Mouse (Mus musculus): Measurements from ENCODE around the gene Pde10a.

Pde10a gene

DNA sequence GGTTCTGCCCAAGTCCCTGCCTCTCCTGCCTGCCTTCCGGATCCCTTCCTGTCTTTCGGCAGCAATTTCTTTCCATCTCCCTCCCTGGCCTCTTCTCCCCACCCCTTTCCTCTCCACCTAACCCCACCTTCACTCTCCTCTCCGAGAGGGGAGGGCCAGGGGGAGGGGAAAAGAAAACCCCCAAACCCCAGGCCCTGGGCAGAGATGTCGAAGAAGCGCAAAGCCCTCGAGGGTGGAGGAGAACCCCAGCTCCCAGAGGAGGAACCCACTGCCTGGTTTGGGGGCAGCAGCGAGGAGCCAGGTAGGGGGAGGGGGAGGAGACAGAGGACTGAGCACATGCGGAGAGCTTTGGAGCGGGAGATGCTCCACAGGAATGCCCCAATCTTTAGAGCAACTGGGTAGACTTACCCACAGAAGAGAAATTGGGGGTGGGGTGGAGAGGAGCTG, 1.7 kb downstream of the Pde10a start:
- DNase-seq = peak; percentile 88

DNA sequence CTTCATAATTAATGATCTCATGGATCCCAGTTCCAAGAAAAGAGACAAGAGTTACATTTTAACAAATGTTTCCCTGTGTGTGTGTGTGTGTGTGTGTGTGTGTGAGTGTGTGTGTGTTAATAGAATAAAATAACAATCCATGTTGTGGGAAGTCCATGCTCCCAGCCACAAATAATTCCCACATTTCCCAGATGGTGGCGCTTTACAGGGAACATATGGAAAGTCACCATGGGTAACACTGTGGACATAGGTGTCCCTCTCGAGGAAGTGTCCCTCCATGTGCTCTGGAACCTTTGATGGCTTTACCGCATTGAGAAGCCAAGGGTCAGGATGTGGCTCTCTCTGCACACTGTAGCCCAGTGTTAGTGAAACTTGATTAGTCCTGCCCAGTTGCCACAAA, 3.5 kb downstream of the Pde10a start:
- no peak for DNase-seq

DNA sequence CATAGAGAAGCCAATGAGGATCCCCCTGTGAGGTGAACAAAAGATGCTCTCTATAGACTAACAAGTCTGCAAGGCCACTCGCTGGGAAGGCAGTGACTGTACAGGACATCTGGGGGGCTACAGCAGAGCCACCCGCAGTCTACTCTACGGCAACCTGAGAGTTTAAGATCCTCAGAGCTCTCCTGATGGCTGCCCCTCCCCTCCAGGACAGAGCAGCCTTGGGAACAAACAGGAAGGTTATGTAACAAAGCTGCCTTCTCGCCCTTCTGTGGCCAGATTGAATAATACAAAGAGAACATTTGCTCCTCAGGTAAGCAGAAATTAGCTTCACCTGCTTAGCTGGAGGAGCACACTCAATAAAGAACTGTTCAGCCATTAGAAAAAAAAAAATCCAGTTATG, 7.4 kb downstream of the Pde10a start:
- DNase-seq = peak; percentile 84

DNA sequence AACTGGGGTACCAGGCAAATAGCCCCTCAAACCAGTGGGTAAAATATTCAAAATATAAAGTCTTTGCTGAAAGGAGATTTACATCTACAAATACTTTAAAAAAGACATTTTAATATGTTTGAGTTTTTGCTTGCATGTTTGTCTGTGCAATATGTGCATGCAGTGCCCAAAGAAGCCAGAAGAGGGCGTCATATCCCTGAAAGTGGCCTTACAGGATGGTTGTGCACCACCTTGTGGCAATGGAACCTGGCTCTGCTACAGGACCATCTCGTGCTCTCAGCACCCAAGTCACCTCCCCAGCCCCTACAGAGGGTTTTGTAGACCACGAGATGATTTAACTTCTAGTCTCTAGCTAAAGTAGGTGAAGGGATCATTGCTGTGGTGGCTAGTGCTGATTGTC, 8.7 kb downstream of the Pde10a start:
- DNase-seq = no peak

DNA sequence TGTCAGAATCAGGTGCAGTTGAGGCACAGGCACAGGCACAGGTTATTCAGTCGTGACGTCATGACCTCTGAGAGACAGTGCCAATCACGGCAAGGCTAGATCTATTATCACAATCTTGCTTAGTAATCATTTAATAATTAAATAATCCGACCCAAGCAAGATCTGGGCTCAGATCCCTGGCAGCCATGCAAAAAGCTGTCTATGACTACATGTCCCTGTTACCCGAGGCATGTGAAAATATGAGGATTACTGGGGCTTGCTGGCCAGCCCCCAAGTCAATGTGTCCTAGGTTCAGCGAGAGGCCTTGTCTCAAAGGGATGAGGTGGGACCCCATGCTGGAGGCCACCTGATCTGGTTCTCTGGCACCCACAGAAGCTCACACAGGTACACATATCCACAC, 11.3 kb downstream of the Pde10a start:
- DNase-seq = peak; percentile 59

DNA sequence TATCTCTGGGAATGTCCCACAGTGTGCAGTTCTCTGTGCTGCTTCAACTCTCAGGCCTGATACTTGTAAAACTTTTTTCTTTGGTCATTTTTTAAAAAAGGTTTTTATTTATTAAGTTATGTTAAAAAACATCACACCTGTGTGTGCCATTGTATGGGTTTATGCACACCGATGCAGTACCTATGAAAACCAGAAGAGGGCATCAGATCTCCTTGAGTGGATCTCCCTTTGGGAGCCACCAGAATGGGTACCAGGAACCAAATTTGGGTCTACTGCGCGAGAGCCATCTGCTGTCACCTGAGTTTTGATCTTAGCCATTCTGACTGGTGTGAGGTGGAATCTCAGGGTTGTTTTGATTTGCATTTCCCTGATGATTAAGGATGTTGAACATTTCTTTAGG, 12.9 kb downstream of the Pde10a start:
- no peak for DNase-seq

DNA sequence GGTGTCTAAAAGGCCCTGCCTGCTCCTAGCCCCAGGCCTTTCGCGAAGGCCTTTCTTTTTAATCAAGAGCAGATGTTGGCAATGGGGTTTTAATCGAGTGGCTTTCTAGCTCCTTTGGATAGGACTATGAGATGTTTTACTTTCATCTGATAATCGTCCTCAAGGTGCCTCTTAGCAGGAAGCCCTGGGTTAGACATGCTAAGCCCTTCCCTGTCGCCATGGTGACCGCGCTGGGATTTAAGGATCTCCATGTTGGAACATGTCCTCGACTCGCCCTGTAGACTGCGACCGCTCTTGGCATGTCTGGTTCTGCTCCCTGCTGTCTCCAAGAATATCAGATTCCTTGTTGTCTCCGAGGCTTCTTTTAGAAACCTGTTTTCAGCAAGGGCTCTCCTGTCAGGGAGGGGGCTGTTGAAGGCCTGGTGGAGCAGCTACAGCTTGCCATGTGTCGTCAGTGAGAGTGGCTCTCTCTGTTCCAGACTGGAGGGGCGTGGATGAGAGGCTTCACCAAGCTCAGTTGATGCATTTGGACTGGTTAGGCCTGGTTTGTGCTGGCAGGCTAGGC, 16.9 kb downstream of the Pde10a start:
- no peak for DNase-seq

DNA sequence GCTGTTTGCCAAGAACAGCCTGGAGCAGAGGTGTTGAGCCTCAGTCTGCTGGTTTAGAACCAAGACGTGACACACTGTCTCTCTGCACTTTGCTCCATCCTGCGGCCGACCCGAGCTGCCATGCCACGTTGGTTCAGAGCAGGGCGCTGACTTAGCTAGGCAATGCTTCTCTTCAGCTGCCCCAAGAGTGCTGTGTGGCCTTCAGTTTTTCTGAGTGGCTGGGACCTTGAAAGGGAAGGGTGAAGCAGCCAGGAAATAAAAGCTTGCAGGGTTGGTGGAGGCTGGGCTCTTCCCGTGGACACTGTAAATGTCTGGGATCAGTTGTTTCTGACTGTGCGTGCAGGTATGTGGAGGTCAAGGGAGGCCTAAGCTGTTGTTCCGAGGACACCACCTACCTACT, 21.2 kb downstream of the Pde10a start:
- DNase-seq = no peak

DNA sequence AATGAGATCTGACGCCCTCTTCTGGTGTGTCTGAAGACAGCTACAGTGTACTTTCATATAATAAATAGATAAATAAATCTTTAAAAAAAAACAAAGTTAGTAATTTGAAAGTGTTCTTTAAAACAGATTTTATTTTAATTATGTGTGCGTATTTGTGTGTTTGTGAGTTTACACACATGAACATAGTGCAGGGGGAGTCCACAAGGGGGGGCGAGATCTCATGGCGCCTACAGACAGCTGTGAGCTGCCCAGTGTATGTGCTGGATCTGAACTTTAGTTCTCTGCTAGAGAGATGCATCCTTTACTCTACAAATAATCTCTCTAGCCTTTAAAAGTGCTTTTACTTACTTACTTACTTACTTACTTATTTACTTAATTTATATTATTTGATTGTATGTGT, 23.6 kb downstream of the Pde10a start:
- DNase-seq = no peak

DNA sequence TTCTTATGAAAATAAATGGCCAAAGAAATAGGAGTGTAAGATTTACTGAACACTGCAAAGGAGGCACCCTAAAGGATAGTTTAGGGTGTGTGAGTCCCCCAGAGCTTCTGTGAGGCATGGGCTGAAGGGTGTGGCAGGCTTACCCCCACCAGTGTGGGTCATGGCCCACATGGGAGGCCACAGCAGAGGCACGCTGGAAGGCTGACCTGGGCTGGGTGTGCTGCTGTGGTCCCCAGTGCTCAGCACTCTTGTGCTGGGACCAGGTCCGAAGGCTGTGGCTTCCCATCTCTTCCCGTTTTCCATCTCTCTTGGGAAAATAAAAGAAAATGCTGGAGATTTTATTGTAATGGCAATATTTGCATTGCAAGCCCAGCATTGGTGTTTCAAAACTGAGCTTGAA, 26.5 kb downstream of the Pde10a start:
- peak; percentile 53 for DNase-seq

DNA sequence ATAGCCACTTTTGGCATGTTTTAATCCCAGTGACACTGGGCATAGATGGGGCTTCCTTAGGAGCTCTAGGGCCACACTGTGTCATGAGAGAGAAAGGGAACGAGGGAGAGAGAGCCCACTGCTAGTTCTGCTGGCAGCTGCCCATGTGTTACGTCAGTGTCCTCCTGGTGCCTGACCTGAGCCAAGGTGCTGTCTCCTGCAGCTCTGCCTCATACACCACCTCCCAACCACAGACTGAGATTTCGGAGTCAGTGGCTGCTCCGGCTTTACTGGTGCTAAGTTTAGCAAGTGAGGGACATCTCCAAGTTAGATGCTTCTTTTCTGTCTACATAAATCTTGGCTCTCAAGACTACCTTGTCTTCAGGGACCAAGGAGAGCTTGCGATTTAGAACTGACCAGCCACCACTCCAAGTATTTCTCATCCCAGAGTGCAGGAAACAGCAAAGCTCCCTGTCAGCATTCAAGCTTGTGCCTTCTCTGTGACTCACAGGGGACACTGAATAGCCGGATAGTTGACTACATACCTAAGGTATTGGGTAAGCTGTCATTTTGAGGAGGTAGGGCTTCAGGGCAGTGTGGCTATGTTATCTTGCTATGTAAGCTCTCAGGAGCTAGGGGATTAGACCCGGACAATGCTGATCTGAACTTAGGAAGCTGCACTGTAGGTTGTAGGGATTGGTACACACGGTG, 27.3 kb downstream of the Pde10a start:
- DNase-seq = peak; percentile 97

DNA sequence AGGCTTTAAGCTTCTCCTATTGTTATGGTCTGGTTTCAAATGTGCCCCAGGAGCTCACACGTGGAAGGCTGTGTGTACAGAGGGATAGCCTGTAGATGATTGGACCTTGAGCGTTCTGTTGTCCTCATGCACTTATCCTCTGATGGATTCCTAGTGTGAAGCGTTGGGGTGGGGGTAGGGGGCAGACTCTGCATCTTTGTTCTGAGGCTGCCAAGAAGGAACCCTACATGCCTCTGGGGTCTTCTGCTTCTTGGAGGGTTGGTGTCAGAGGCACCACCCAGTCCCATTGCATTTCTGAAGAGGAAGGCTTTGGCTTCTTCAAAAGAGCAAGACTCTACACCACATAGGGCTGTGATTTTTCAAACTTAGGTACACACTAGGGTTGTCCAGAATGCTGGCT, 28.4 kb downstream of the Pde10a start:
- peak; percentile 64 for DNase-seq

DNA sequence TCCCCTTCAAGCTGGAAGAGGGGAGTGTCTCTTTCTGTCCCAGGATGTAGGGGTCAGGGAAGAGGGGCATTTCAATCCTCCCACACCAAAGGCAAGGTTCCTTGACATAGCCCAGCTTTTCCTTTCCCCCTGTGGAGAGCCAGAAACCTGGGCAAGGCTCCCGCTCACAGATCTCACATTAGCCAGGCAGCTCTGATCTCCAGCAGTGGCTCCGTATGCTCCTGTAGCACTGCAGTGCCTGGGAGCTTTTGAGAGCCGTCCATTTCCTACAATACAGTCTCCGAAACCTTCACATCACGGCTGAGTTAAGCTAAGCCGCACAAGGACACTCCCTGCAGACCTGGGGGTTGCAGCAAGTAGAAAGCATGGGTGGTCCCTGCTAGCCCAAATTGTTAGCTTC, 29.0 kb downstream of the Pde10a start:
- peak; percentile 96 for DNase-seq

DNA sequence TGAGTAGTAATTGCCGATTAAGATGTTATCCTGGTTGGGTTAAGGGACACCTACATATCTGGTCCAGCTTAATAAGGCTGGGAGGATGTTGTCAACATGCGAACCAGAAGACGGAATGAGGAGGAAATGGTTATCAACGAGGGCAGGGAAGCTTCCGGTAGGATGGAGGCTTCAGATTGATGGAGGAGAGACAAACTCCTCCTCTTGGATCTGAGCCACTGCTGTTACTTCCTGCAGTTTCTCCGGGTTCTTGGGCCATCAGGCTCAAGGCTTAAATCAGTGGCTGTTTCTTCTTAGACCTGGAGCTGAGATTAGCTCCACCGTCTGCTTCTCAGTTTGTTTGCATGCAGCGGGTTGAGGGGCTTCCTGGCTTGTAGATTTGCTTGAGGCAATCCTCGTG, 30.6 kb downstream of the Pde10a start:
- peak; percentile 60 for DNase-seq

DNA sequence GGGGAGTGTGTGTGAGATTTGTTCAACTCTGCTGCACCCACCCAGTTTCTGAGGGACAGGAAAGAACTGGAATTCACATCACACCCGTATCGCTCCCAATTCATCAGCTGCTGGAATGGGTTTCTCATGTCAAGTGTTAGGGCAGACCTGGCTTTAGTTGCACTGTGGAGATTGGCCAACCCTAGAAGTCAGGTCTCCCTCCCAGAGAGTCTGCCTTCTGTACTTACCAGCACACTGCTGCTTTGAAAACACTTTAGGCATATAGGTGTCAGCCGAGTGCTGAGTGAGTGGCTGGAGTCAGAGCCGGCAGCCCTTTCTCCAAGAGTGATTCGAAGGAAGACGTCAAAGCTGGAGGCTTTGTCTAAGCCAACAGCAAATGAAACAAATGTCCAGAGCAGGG, 31.1 kb downstream of the Pde10a start:
- DNase-seq = peak; percentile 81

DNA sequence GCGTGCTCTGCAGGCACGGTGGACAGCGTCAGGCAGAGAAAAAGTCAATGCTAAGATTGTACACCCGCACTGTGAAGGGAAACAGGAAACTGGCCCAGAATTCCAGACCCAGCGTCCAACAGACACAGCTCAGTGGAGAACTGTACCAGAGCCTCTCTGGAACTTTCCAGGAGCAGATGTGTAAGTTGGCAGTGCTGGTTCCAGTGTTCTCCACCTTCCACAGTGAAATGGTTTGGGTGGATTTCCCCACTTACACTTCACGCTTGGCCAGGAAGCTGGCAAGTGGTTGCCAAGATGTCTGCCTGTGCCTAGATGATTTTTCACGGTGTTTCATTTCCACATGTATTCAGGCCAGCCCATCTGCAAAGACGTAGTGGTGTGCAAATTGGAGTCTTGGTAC, 32.8 kb downstream of the Pde10a start:
- DNase-seq = no peak

DNA sequence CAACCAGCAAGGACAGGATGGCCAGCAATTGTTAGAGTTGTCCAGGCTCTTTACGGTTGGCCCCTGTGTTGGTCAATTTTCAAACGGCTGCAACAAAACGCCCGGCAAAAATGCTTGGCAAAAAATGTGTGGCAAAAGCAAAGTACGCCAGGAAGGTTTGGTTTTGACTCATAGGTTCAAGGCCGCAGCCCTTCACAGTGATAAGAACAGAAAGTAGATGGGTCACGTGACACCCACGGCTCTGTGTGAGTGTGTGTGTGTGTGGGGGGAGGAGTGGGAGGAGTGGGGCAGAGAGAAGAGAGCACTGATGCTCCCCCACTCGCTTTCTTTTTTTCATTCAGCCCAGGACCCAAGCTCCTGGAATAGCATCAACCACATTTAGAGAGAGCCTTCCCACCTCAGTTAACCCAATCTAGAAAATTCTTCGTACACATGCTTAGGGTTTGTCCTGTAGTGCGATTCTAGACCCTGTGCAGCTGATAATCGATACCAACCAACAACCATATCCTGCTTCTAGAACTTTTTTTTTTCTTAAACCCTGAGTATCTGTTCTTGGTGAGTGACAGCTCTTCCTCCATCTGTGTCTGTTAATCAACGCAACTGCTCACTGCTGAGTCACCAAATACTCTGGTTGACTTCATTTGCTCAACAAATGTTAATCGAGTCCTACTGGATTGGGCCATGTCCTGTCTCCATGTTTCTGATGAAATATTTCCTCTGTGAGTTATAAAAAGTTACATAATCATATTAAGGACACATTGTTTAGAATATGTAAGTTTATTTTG, 37.1 kb downstream of the Pde10a start:
- no peak for DNase-seq

DNA sequence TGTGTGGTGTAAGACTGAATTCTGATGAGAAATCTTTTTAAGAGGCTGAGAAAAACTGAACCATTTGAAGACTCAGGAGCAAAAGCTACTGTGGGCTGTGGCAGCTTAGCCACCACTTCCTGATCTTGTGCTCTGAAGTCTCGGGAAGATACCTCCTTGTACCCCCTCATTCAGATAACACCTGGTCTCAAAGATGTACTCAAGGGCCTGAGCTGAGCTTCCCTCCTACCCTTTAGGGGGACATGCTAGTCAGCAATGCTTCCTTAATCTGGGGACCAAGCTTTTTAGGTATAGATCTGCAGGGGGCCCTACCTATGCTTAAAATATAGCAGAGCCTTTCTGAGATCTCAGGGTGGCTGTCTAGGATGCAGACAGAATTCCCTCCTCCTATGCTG, 37.7 kb downstream of the Pde10a start:
- no peak for DNase-seq

DNA sequence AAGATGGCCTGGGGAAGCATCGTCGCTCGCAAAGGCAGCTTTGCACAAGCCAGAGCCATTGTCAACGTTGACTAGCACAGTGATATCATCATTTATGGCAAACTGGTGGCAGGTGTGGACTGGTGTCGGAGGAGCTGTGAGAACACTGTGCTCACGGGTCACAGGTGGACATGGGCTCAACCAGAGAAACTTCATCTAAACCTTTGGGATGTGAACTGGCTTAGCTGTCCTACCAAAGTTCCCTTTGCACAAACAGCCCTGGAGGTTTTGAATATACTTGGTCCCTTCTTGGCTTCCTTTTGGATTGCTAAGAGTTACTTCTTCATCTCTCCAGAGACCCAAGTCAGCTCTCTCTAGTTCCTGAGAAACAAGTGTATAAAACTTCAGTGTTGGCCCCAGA, 41.7 kb downstream of the Pde10a start, which contains the start of gene Gm17087:
Gene Gm17087, minus strand, starts transcription at position 101 of the 400 bp plus-strand sequence.
- no peak for DNase-seq

DNA sequence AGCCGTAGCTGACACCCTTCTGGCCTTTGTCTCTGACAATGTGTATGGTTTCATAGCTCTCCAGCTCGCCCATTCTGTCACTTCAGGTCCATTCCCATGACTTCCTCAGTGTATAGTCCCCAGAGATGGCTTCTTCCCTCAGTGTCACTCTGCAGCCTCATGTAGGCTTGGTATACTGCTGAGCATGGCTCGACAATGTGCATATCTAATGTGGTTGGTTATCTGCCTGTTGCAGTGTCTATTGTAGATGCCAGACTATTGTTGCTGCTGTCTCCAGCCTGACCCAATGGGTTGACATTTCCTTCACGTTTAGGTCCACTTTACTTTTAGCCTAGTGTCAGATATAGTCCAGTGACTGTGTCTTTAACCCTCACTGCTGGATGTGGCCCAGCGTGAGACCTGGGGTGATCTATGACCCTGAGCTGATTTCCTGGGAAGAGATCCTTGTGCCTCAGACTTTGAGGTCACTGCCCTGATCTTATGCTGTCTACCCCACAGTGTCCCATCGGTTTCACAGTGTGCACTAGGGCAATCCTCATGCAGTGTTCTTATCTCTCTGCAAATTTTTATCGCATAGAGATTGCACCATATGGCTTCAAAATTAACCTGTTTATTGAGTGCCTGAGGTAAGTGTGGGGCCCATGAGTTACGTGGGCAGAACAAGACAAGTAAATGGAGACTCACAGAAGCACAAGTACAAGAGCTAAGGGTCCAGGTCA, 48.5 kb downstream of the Pde10a start:
- DNase-seq = no peak

DNA sequence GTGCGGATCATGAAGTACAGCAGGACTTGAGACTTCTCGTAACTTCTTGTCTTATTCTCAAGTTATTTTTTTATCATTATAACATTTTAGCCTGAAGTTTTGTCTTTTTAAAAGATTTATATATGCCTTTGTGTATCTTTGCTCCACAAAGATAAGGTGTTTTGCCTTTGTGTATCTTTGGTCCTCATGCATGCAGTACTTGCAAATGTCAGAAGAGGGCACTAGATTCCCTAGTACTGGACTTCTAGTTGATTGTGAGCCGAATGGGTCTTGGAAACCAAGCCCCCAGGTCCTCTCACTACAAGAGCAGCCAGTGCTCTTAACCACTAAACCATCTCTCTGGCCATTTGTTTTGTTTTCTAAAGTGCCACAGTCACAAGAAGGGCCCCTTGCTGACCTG, 55.2 kb downstream of the Pde10a start:
- DNase-seq = no peak

DNA sequence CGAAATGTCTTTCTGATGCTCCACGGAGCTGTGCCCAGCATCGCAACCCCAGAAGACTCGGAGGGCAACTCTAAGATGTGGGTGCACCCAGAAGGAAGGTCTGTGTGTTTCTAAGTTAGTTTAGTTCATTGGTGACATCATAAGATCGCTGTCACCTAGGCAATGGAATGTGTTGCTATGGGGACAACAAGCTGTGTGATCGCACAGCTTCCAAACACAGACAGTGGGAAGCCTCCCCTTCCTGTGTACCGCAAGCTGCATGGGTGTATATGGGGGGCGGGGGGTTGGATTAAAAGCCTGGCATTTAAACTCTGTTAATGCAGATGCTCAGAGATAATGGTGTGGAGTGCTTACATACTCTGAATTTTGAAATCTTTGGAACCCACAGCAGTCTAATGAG, 56.4 kb downstream of the Pde10a start:
- no peak for DNase-seq

Data from cerebellum, adult 9-11 months (tissue).